Mouse (Mus musculus) ES-E14 (cell line): ENCODE results near the gene Casp8. TPM values are rescaled to one million over a fixed set of nuclear protein-coding genes. Genes with fewer than 3 reads are reported as not detected.
A peak's percentile ranks its signal among the peaks of the same experiment; 100 is the strongest.
"Not testable (repeated sequence)": the region's sequence is repeated elsewhere in the genome, so short reads cannot be mapped to it uniquely, and the experiment has no call there.

ENCODE experiments used
- DNase-seq: peaks from one replicate; pipeline ENCODE4 v3.0.0-alpha.2; 2013; ENCODE audit warnings: low read depth, low spot score
- H3K27ac ChIP-seq: 2 replicates; pipeline ENCODE4 v1.5.1; 2012; ENCODE audit warnings: low read depth, mild to moderate bottlenecking, low read length, moderate library complexity, mixed read lengths; ENCODE audit not compliant: poor library complexity, insufficient read depth, severe bottlenecking
- H3K36me3 ChIP-seq: 2 replicates; pipeline ENCODE4 v1.6.1; 2012; ENCODE audit warnings: mild to moderate bottlenecking, low read length, moderate library complexity, mixed read lengths; ENCODE audit not compliant: control insufficient read depth, poor library complexity, insufficient read depth, severe bottlenecking
- H3K4me1 ChIP-seq, 2 experiments: fragments of 150-350 bp in 1 of 2; sonication (generic) in 1 of 2; 2 replicates each; pipeline ENCODE4 v1.6.1; 2012; ENCODE audit warnings: low read length in 2 of 2, mild to moderate bottlenecking in 1 of 2, mixed read lengths in 1 of 2; ENCODE audit not compliant: control insufficient read depth in 2 of 2, insufficient read depth in 2 of 2, poor library complexity in 1 of 2
- H3K4me3 ChIP-seq, 2 experiments: fragments of 150-350 bp in 1 of 2; sonication (generic) in 1 of 2; 2 replicates each; pipeline ENCODE4 v1.5.1; 2012; ENCODE audit warnings: low read length in 2 of 2, low read depth in 1 of 2, mild to moderate bottlenecking in 1 of 2, mixed read lengths in 1 of 2; ENCODE audit not compliant: insufficient read depth in 1 of 2, poor library complexity in 1 of 2, severe bottlenecking in 1 of 2
- H3K9ac ChIP-seq: 2 replicates; pipeline ENCODE4 v1.6.1; 2012; ENCODE audit warnings: low read depth, mild to moderate bottlenecking, low read length, mixed read lengths; ENCODE audit not compliant: poor library complexity, insufficient read depth, severe bottlenecking
- H3K9me3 ChIP-seq: fragments of 150-350 bp; sonication (generic); 2 replicates; pipeline ENCODE4 v1.6.1; 2012; ENCODE audit warnings: low read depth, mild to moderate bottlenecking, low read length; ENCODE audit not compliant: control insufficient read depth, insufficient read depth
- CHD2 ChIP-seq: IDR thresholded peaks from 2 replicates; pipeline ENCODE4 v1.6.1; 2014; ENCODE audit warnings: mild to moderate bottlenecking, low read depth, low read length, inconsistent platforms
- HCFC1 ChIP-seq: IDR thresholded peaks from 2 replicates; pipeline ENCODE4 v1.6.1; 2012; ENCODE audit warnings: low read length, inconsistent platforms, borderline replicate concordance; ENCODE audit not compliant: insufficient read depth
- MAFK ChIP-seq: IDR thresholded peaks from 2 replicates; pipeline ENCODE4 v1.6.1; 2014; ENCODE audit warnings: mild to moderate bottlenecking, low read depth, low read length, inconsistent platforms; ENCODE audit not compliant: insufficient read depth
- ZC3H11A ChIP-seq: IDR thresholded peaks from 2 replicates; pipeline ENCODE4 v1.6.1; 2012; ENCODE audit warnings: low read depth, mild to moderate bottlenecking, inconsistent platforms, low read length, borderline replicate concordance
- ZNF384 ChIP-seq: IDR thresholded peaks from 2 replicates; pipeline ENCODE4 v1.6.1; 2012; ENCODE audit warnings: low read depth, low read length, inconsistent platforms
- in situ Hi-C, 2 experiments: fragments of 600-800 bp; cut with MboI; formaldehyde crosslinking; loops; one replicate each; pipeline ENCODE4 v1.15.1; 2025; ENCODE audit warnings: low sequenced_read_pairs in 2 of 2, inconsistent platforms in 1 of 2; ENCODE audit not compliant: unreplicated experiment in 2 of 2
- total RNA-seq: library from RNA; depleted of rRNA; stranded (reverse); fragments of 300-350 nt; gene quantifications from 2 replicates; pipeline ENCODE4 v1.2.3, GENCODE M21; 2012

The Casp8 gene
- total RNA-seq, 1 experiment = 2.5 TPM

GRCm38 (mm10) chr1:58796059-58796363 lies 837 bp downstream of the Casp8 start:
- H3K27ac ChIP-seq = no peak overlapping the region
- peak overlapping the region; percentile 57; the same call in 1 of the 2 replicates for H3K9ac ChIP-seq
- TF ChIP-seq ZC3H11A (no peak), HCFC1 (no peak), MAFK (no peak), CHD2 (no peak), ZNF384 (no peak)
- 0 out of 2 replicates have a peak, but pooled peaks cover 2% of the 10 kb centered on the region for H3K9me3 ChIP-seq
- no peaks in the 10 kb centered on the region for H3K36me3 ChIP-seq
- H3K4me3 ChIP-seq = peak overlapping the region; percentile 55 to 67
- in situ Hi-C loops = no loop called here
- DNase-seq = no peak
- no peaks in the 10 kb centered on the region for H3K4me1 ChIP-seq

- TF ChIP-seq MAFK = no peak
- TF ChIP-seq ZC3H11A = no peak
- no peak for TF ChIP-seq HCFC1
- TF ChIP-seq ZNF384 = no peak
- TF ChIP-seq CHD2 = no peak
- Histone ChIP-seq H3K9ac (no peak overlapping the region), H3K4me1 (no peaks in the 10 kb centered on the region), H3K4me3 (no peak overlapping the region), H3K36me3 (no peaks in the 10 kb centered on the region), H3K9me3 (0 out of 2 replicates have a peak, but pooled peaks cover 2% of the 10 kb centered on the region), H3K27ac (no peak overlapping the region)
- DNase-seq = no peak
- in situ Hi-C loops = no loop called here
Observed at GRCm38 (mm10) chr1:58796853-58797252, 1.7 kb downstream of the Casp8 start.

GRCm38 (mm10) chr1:58797370-58797769 lies 2.2 kb downstream of the Casp8 start:
- TF ChIP-seq HCFC1 = no peak
- TF ChIP-seq ZNF384 = no peak
- TF ChIP-seq ZC3H11A = no peak
- TF ChIP-seq MAFK = no peak
- TF ChIP-seq CHD2 = no peak
- Histone ChIP-seq H3K36me3 (no peaks in the 10 kb centered on the region), H3K9ac (no peak overlapping the region), H3K9me3 (0 out of 2 replicates have a peak, but pooled peaks cover 2% of the 10 kb centered on the region), H3K27ac (no peak overlapping the region), H3K4me3 (no peak overlapping the region), H3K4me1 (no peaks in the 10 kb centered on the region)
- in situ Hi-C loops = no loop called here
- no peak for DNase-seq

GRCm38 (mm10) chr1:58798911-58799310 lies 3.7 kb downstream of the Casp8 start:
- H3K9me3 ChIP-seq = no peaks in the 10 kb centered on the region
- DNase-seq = no peak
- no peak overlapping the region for H3K4me3 ChIP-seq
- no peaks in the 10 kb centered on the region for H3K4me1 ChIP-seq
- no peak overlapping the region for H3K9ac ChIP-seq
- no peak for TF ChIP-seq ZC3H11A
- no peak for TF ChIP-seq CHD2
- no peak for TF ChIP-seq ZNF384
- TF ChIP-seq MAFK = no peak
- no peak for TF ChIP-seq HCFC1
- H3K36me3 ChIP-seq = no peaks in the 10 kb centered on the region
- H3K27ac ChIP-seq = no peak overlapping the region
- in situ Hi-C loops = no loop called here

GRCm38 (mm10) chr1:58800644-58801043 lies 5.5 kb downstream of the Casp8 start:
- H3K9me3 ChIP-seq, in situ Hi-C loops, H3K27ac ChIP-seq, DNase-seq, H3K4me1 ChIP-seq, H3K36me3 ChIP-seq, H3K4me3 ChIP-seq, H3K9ac ChIP-seq: not testable (repeated sequence)
